Mouse (Mus musculus) ES-E14 (cell line): ENCODE data around the gene Ptgis. TPM values are rescaled to one million over a fixed set of nuclear protein-coding genes. Genes with fewer than 3 reads are reported as not detected.

Experiments used
- DNase-seq: peaks from one replicate; pipeline ENCODE4 v3.0.0-alpha.2; 2013; ENCODE audit warnings: low read depth, low spot score
- H3K27ac ChIP-seq: 2 replicates; pipeline ENCODE4 v1.5.1; 2012; ENCODE audit warnings: low read depth, mild to moderate bottlenecking, low read length, moderate library complexity, mixed read lengths; ENCODE audit not compliant: poor library complexity, insufficient read depth, severe bottlenecking
- H3K36me3 ChIP-seq: 2 replicates; pipeline ENCODE4 v1.6.1; 2012; ENCODE audit warnings: mild to moderate bottlenecking, low read length, moderate library complexity, mixed read lengths; ENCODE audit not compliant: control insufficient read depth, poor library complexity, insufficient read depth, severe bottlenecking
- H3K4me1 ChIP-seq, 2 experiments: fragments of 150-350 bp in 1 of 2; sonication (generic) in 1 of 2; 2 replicates each; pipeline ENCODE4 v1.6.1; 2012; ENCODE audit warnings: low read length in 2 of 2, mild to moderate bottlenecking in 1 of 2, mixed read lengths in 1 of 2; ENCODE audit not compliant: control insufficient read depth in 2 of 2, insufficient read depth in 2 of 2, poor library complexity in 1 of 2
- H3K4me3 ChIP-seq, 2 experiments: fragments of 150-350 bp in 1 of 2; sonication (generic) in 1 of 2; 2 replicates each; pipeline ENCODE4 v1.5.1; 2012; ENCODE audit warnings: low read length in 2 of 2, low read depth in 1 of 2, mild to moderate bottlenecking in 1 of 2, mixed read lengths in 1 of 2; ENCODE audit not compliant: insufficient read depth in 1 of 2, poor library complexity in 1 of 2, severe bottlenecking in 1 of 2
- H3K9ac ChIP-seq: 2 replicates; pipeline ENCODE4 v1.6.1; 2012; ENCODE audit warnings: low read depth, mild to moderate bottlenecking, low read length, mixed read lengths; ENCODE audit not compliant: poor library complexity, insufficient read depth, severe bottlenecking
- H3K9me3 ChIP-seq: fragments of 150-350 bp; sonication (generic); 2 replicates; pipeline ENCODE4 v1.6.1; 2012; ENCODE audit warnings: low read depth, mild to moderate bottlenecking, low read length; ENCODE audit not compliant: control insufficient read depth, insufficient read depth
- CHD2 ChIP-seq: IDR thresholded peaks from 2 replicates; pipeline ENCODE4 v1.6.1; 2014; ENCODE audit warnings: mild to moderate bottlenecking, low read depth, low read length, inconsistent platforms
- HCFC1 ChIP-seq: IDR thresholded peaks from 2 replicates; pipeline ENCODE4 v1.6.1; 2012; ENCODE audit warnings: low read length, inconsistent platforms, borderline replicate concordance; ENCODE audit not compliant: insufficient read depth
- MAFK ChIP-seq: IDR thresholded peaks from 2 replicates; pipeline ENCODE4 v1.6.1; 2014; ENCODE audit warnings: mild to moderate bottlenecking, low read depth, low read length, inconsistent platforms; ENCODE audit not compliant: insufficient read depth
- ZC3H11A ChIP-seq: IDR thresholded peaks from 2 replicates; pipeline ENCODE4 v1.6.1; 2012; ENCODE audit warnings: low read depth, mild to moderate bottlenecking, inconsistent platforms, low read length, borderline replicate concordance
- ZNF384 ChIP-seq: IDR thresholded peaks from 2 replicates; pipeline ENCODE4 v1.6.1; 2012; ENCODE audit warnings: low read depth, low read length, inconsistent platforms
- in situ Hi-C, 2 experiments: fragments of 600-800 bp; cut with MboI; formaldehyde crosslinking; loops; one replicate each; pipeline ENCODE4 v1.15.1; 2025; ENCODE audit warnings: low sequenced_read_pairs in 2 of 2, inconsistent platforms in 1 of 2; ENCODE audit not compliant: unreplicated experiment in 2 of 2
- total RNA-seq: library from RNA; depleted of rRNA; stranded (reverse); fragments of 300-350 nt; gene quantifications from 2 replicates; pipeline ENCODE4 v1.2.3, GENCODE M21; 2012

Gene Ptgis
- total RNA-seq, 1 experiment, result 16.1 TPM

- Histone ChIP-seq H3K36me3 (no peaks in the 10 kb centered on the region), H3K4me3 (no peak overlapping the region), H3K9me3 (no peaks in the 10 kb centered on the region), H3K9ac (no peak overlapping the region), H3K4me1 (peaks cover 5 to 12% of the 10 kb centered on the region in 2 experiments), H3K27ac (no peak overlapping the region)
- TF ChIP-seq ZC3H11A (no peak), CHD2 (no peak), HCFC1 (no peak), ZNF384 (no peak), MAFK (no peak)
- in situ Hi-C loops, result no loop called here
- no peak for DNase-seq
Measured at GRCm38 (mm10) chr2:167181096-167181495, 59.3 kb downstream of the Ptgis start.

GRCm38 (mm10) chr2:167179301-167179700 lies 61.1 kb downstream of the Ptgis start:
- Histone ChIP-seq H3K27ac (no peak overlapping the region), H3K36me3 (no peaks in the 10 kb centered on the region), H3K4me3 (no peak overlapping the region), H3K9ac (no peak overlapping the region), H3K4me1 (peaks cover 5 to 12% of the 10 kb centered on the region in 2 experiments), H3K9me3 (no peaks in the 10 kb centered on the region)
- DNase-seq, result no peak
- TF ChIP-seq ZC3H11A, result no peak
- no peak for TF ChIP-seq MAFK
- no peak for TF ChIP-seq HCFC1
- TF ChIP-seq ZNF384, result no peak
- TF ChIP-seq CHD2, result no peak
- in situ Hi-C loops, result no loop called here

- H3K36me3 ChIP-seq, result no peaks in the 10 kb centered on the region
- peaks cover 5 to 12% of the 10 kb centered on the region in 2 experiments for H3K4me1 ChIP-seq
- H3K27ac ChIP-seq, result no peak overlapping the region
- TF ChIP-seq CHD2 (no peak), MAFK (no peak), HCFC1 (no peak), ZNF384 (no peak), ZC3H11A (no peak)
- H3K9ac ChIP-seq, result no peak overlapping the region
- no peaks in the 10 kb centered on the region for H3K9me3 ChIP-seq
- no peak overlapping the region for H3K4me3 ChIP-seq
- DNase-seq, result no peak
- in situ Hi-C loops, result no loop called here
Measured at GRCm38 (mm10) chr2:167177231-167177641, 63.2 kb downstream of the Ptgis start.

- H3K36me3 ChIP-seq, result no peaks in the 10 kb centered on the region
- H3K27ac ChIP-seq, result no peak overlapping the region
- no peaks in the 10 kb centered on the region for H3K9me3 ChIP-seq
- no peak overlapping the region for H3K4me3 ChIP-seq
- no peak overlapping the region for H3K9ac ChIP-seq
- DNase-seq, result no peak
- TF ChIP-seq MAFK (no peak), ZNF384 (no peak), ZC3H11A (no peak), HCFC1 (no peak), CHD2 (no peak)
- in situ Hi-C loops, result no loop called here
- peaks cover 5 to 12% of the 10 kb centered on the region in 2 experiments for H3K4me1 ChIP-seq
Measured at GRCm38 (mm10) chr2:167175284-167175683, 65.1 kb downstream of the Ptgis start.
